Mouse (Mus musculus) cerebral cortex, adult 2 months (tissue): ENCODE measurements around the gene Gm26992.

Source experiments
- WGBS: fragments of 180-500 bp; shearing (Covaris S2); methylation state at CpG from one replicate; pipeline ENCODE4 v1.1.7; 2018; 5-methylcytosine and 5-hydroxymethylcytosine counted together

Gene Gm26992

GRCm38 (mm10) chrX:103421710-103422109, at the start of gene Gm26992:
Gm26992 (plus strand) TSS chrX:103422010.
- WGBS, result 97% methylated on average over 2 of the region's 2 CpGs

GRCm38 (mm10) chrX:103374250-103374649, 47.6 kb upstream of the Gm26992 start:
- 48% methylated on average over 5 of the region's 5 CpGs for WGBS

DNA sequence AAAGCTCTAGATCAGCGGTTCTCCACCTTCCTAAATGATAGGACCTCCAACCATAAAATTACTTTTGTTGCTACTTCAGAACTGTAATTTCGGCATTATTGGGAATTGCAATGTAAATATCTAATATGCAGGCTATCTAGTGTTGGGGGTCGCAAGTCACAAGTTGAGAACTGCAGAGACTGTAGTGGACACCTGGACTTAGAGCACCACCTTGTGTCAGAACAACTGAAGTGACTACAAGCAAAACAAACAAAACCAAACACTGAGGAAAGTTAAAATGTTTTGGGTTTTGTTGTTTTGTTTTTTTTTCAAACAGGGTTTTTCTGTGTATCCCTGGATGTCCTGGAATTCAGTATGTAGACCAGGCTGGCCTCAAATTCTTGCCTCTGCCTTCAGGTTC, 37.3 kb upstream of the Gm26992 start:
- WGBS, result 88% methylated on average over 3 of the region's 3 CpGs

- WGBS, result 50% methylated on average over 3 of the region's 3 CpGs
These were observed 33.7 kb upstream of the Gm26992 start for GRCm38 (mm10) chrX:103388131-103388530.

- WGBS, result 95% methylated on average over 1 of the region's 1 CpGs
These were observed 28.0 kb upstream of the Gm26992 start for GRCm38 (mm10) chrX:103393841-103394240.

- 27% methylated on average over 13 of the region's 13 CpGs for WGBS
These were observed 16.8 kb upstream of the Gm26992 start for GRCm38 (mm10) chrX:103405021-103405420.

DNA sequence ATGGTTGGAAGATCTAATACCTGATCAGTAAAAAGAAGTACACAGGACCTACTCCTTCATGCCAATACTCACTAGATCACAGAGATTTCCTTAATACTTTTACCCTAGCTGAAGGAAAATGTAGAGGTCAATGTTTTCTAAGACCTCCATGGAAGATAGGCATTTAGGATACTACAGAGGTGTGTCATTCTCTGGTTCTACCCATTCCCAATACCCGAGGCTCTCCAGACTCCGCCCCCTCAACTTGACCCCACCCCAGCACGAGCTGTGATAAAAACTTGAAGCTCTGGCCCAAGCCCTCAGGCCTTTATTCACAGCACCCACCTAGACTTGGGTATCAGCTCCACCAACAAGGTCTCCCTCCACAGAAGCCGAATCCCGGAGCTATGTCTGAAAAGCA, 7.6 kb upstream of the Gm26992 start, which contains the start of gene Tsx:
TSS of gene Tsx (plus strand) at position 301 of the 400 bp plus-strand sequence.
- whole genome bisulfite sequencing, result 85% methylated on average over 5 of the region's 5 CpGs

DNA sequence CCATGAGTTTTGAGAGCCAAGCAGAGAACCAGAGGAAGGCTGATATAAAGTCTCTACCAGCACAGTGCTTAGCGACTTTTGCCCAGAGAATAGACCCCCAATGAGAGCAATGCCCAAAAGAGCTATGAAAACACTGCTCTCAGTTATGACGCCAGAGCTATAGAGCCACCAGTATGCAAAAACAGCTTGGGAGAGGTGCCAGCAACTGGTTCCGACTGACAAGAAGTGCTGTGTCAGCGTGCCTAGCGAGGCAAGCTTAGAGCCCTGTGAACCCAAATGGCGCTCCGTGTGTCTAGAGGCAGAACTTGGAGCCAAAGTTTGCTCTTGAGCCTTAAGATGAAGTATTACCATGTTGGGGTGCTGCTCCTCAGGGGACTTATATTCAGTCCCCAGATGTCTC, 5.9 kb downstream of the Gm26992 start:
- WGBS, result 58% methylated on average over 7 of the region's 7 CpGs

DNA sequence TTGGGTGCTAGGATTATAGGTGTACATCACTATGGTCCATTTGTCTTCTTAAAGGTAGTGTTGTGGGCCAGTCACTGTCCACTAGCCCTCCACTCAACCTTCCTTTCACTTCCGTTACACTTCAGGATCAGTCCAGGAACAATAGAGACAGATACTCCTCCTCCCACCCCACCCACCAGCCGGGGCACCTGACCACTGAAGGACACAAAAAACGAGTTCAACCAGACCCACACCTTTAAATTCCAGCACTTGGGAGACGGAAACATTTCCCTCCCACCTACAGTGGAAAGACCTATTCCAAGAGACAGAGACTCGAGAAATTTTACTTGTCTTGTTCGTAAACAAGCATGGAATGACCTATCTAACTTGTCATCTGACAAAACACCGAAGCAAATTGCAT, 10.5 kb downstream of the Gm26992 start:
- 78% methylated on average over 7 of the region's 7 CpGs for WGBS

DNA sequence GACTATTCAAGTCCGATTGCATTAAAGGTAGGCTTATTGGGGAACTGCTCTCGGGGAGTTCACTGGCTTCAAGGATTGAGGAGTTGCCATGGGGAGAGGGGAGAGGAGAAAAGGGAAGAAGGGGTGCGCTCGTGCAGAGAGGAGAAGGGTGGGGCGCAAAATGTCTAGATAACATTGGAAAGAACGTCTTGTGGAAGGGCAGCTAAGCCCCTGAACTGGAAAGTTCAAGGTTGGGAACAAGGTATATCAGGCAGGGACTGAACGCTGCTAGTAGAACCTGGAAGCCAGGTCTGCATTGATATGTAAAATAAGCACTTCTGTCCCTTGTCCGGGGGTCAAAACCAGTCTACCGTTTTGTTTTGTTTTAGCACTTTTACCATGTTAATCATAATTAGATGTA, 16.2 kb downstream of the Gm26992 start:
- WGBS, result 25% methylated on average over 9 of the region's 9 CpGs

DNA sequence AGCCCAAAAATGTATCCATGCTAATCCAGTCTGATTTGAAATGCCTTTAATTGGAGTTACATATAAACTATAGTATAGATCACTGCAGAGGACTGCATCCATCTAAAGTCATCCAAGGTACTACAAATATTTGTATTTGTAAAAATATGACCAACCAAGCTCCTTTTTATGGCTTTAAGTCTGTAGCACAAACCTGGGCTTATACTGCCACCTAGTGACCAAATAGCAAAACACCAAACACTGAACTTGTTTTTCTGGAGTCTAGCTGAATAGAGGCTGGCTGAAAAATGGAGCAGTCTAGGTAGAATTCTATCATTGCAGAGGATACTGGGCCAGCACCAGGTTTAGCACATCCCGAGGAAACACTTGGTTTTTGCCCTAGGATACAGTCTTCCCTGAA, 19.0 kb downstream of the Gm26992 start:
- WGBS, result 0% methylated on average over 1 of the region's 1 CpGs

- 39% methylated on average over 7 of the region's 7 CpGs for WGBS
These were observed 21.9 kb downstream of the Gm26992 start for GRCm38 (mm10) chrX:103443755-103444154.

GRCm38 (mm10) chrX:103447539-103448169, 25.8 kb downstream of the Gm26992 start:
- 2% methylated on average over 34 of the region's 34 CpGs for WGBS

- WGBS, result 57% methylated on average over 10 of the region's 13 CpGs
These were observed 26.6 kb downstream of the Gm26992 start for GRCm38 (mm10) chrX:103448429-103448828.

DNA sequence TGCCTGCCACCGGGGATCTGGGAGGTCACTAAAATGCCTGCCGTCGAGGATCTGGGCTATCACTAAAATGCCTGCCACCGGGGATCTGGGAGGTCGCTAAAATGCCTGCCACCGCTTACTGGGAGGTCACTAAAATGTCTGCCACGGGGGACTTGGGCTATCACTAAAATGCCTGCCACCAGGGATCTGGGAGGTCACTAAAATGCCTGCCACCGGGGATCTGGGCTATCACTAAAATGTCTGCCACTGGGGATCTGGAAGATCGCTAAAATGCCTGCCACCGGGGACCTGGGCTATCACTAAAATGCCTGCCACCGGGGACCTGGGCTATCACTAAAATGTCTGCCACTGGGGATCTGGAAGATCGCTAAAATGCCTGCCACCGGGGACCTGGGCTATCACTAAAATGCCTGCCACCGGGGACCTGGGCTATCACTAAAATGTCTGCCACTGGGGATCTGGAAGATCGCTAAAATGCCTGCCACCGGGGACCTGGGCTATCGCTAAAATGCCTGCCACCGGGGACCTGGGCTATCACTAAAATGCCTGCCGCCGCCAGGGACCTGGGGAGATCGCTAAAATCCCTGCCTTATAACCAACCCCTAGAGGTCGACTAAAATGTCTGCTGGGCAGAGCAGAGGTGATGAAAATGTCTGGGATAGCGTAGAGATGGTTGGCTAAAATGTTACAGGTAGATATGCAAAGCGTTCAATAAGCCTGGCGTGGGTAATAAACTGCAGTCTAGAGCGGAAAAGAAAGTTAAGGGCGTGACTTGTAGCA, 27.3 kb downstream of the Gm26992 start:
- WGBS, result 94% methylated on average over 21 of the region's 27 CpGs

DNA sequence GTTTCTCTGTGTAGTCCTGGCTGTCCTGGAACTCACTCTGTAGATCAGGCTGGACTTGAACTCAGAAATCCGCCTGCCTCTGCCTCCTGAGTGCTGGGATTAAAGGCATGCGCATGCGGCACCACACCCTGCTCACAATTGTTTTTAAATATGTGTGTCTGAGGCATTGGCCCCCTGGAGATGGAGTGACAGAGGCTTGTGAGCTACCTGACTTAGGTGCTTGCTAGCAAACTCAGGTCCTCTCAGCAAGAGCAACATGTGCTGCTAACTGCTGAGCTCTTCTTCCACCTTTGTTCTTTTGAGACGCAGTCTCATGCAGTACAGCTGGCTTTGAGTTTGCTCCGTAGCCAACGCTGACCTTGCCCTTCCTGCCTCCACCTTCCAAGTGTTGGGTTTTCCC, 31.0 kb downstream of the Gm26992 start:
- 86% methylated on average over 6 of the region's 6 CpGs for WGBS

- 60% methylated on average over 5 of the region's 5 CpGs for WGBS
These were observed 38.2 kb downstream of the Gm26992 start for GRCm38 (mm10) chrX:103460056-103460455.

DNA sequence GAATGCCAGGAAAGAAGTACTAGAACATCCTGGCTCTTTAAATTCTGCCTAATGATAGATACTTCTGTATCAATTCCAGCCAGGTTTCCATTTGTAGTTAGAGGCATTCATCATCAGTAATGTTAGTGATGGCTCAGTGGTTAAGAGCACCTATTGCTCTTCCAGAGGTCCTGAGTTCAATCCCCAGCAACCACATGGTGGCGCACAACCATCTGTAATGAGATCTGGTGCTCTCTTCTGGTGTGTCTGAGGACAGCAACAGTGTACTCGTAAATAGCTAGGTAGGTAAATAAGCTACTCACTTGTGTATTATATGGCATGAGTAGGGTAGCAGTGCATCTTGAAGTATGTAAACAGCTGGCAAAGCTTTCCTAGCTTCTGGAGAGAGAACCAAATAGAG, 47.2 kb downstream of the Gm26992 start:
- WGBS, result 77% methylated on average over 2 of the region's 2 CpGs

DNA sequence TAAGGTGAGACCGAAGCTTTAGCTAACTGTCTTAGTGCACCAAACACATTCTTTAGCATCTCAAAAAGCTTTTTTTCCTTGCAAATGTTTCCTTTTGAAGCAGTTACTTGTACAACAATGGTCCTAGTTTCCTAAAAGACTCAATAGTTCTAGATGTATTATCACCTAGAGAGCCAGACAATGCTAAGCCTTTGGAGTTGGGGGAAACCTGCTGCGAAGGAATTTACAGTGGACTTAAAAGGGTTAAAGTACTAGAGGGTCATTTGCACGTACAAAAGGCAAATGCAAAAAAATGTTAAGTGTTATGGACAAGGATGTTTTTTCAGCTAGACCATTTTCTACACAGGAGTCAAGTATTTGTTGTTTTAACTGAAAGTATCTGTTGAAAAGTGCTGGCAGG, 50.5 kb downstream of the Gm26992 start:
- 91% methylated on average over 3 of the region's 3 CpGs for WGBS

- 8% methylated on average over 3 of the region's 3 CpGs for WGBS
These were observed 55.7 kb downstream of the Gm26992 start for GRCm38 (mm10) chrX:103477507-103477906.

DNA sequence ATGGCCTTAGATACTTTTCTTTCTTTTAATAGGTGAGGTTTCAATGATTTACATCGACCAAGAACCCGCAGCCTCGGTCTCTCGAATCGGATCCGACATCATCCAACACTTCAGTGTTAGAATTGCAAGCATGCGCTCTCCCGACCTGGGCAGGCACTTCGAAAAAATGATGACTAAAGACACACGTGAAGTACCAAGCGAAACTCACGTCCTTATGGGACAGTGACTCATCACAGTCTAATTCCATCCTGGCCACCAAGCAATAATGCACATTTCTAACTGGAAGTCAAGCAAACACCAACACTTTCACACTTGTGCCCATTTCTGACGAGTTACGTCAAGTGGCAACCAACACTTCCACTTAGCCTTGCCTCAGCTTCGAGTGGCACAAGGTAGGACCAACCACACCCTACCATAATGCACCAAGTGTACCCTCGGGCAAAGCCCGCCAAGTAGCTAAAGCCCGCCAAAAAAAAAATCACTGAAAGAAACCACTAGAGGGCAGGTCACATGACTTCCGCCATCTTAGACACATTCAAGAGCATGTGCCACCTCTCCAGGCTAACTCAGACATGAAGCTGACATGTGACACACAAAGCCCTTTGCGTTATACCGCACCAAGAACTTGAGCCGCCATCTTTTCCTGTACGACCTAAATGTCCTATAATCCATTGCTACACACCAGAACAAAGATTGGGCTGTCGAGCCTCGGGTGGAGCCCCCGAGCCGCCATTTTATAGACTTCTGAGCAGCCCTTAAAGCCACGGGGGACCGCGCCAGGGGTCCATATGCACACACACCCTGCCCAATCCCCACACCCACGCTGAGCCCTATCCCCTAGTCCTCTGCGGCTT, 59.7 kb downstream of the Gm26992 start:
- 95% methylated on average over 32 of the region's 32 CpGs for WGBS

DNA sequence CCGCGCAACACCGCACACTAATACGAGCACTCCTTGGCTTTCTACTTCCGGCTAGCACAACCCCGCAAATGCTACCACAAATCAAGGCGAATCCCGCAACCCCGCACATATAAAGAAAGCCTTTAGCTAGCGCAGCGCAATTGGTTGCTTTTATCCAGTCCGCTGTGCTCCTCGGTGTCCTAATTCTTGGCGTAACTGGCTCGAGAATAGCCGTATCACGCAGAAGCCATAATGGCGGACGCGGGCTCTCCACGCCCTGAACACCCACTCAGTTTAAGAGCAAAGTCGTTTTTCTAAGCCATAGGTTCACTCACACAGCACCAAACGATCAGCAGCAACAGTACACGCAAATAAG, 60.3 kb downstream of the Gm26992 start:
- 86% methylated on average over 24 of the region's 24 CpGs for WGBS
